Mouse (Mus musculus): ENCODE measurements around the gene Hectd4.
"Not testable (repeated sequence)": the region's sequence is repeated elsewhere in the genome, so short reads cannot be mapped to it uniquely, and the experiment has no call there.

Hectd4 gene

DNA sequence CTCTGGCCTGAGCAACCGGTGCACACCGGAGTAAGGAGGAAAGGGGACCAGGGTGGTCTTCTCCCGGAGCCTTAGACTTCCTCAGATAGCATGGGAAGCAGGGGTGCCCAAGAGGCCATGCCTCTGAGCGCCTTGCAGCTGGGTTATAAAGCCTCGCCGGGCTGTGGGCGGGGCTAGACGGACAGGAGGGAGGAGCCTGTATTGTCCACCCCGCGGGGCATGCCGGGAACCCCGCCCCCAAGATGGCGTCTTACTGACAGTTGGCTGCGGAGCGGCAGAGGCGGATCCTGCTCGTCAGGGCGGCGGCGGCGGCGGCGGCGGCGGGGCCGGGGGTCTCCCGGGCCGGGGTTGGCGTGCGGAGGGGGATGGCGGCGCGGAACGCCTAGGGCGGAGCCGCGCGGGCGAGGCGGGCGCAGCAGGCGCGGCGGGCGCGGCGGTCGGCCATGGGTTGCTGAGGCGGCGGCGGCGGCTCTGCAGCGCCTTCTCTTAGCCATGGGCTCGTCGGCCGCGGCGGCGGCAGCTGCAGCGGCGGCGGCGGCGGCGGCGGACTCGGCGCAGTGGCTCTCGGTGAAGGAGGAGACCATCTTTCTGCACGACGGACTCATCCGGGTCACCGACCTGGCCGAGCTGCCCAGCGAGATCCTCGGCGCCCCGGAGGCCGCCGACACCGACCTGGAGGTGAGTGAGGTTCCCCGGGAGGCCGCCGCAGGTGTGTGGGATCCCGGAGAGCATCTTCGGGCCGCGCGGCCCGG lies at the start of gene Hectd4:
Gene Hectd4, plus strand, starts transcription at position 240 of the 752 bp plus-strand sequence.
- in situ Hi-C loops (cut with MboI, MseI): loop anchor here (5.0 kb wide), 1 partner anchor 162 kb away; no protein-coding TSS in a partner anchor

DNA sequence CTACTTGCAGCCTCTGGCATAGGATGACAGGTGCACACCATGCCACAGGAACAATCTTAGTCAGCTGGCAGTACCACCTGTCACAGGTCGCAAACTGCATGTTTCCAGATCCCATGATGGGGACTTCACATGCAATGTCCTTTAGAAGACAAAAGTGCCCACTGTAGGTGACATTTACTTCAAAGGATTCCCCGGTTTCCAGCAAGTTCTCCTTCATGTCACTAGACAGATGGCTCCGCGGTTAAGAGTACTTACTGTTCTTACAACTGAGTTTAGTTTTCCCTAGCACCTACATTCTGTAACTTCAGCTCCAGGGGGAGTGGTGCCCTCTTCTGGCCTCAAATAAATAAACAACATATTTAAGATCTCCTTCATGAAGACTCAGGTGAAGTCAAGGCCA lies 47.2 kb upstream of the Hectd4 start:
- in situ Hi-C loops (cut with MboI, MseI): no loop called here

DNA sequence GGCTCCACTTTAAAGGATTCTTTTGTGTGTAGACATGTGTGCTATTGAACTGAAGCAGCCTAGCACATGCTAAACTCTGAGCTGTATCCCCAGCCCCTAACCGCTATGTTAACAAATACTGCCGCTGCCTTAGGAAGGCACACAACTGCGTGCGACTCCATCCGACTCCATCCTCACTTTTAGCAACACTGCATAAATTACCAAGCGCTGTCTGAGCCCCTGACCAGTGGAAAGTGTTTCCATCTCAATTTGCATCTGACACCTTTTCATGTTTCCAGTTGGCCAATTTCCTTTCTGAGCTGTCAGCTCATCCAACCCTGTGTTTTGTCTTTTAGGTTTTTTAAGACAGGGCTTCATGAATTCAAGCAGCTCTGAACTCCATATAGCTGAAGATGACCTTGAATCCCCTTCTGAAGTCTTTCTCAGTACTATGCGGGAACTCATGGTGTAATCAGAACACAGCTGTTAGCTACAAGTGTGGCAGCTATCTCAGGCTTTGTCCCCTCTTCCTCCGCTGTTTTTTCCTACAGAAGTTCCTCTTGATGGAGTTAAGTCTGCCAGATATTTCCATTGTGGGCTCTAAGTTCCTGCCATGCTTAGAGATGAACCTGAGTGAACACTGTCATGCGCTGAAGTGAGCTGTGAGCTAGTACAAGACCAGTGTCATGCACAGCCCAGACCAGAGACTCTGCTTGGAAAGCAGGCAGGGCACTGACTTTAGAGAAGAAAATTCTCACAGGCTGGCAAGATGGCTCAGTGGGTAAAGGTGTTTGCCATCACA lies 40.8 kb upstream of the Hectd4 start:
- in situ Hi-C loops (cut with MboI, MseI): no loop called here

DNA sequence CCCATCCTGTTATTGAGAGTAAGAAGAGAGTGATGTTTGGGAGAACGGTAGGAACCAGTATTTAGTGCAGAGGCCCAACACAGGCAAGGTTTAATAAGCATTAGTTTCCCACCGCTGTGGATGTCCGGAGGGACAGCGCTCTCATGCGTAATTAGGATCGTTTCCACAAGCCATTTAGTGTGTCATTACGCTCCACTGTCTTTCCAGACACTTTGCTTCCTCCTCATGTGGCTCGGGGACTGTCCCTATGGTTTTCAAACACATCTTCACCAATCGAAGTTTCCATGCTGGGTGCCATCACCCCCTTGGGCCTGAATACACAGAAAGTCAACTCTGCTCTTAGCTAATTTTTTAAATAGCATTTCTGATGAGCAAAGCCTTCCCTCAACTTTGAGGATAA lies 36.8 kb upstream of the Hectd4 start:
- in situ Hi-C loops (cut with MboI, MseI): no loop called here

DNA sequence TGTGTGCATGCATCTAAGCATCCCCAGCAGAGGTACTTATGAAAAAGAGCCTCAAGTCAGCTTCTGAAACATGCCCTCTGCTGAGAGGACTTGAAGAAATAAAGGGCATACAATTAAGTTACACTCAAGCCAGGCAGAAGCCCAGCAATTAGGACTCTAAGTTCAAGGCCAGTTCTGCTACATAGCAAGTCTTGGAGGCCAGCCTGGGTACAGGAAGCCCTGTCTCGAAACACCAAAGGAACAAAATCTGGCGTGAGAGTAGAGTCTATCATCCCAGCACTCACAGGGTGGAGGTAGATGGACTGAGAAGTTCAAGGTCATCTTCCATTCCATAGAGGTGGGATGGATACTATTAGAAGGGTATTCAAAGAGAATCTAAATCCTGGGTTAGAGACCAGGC lies 35.6 kb upstream of the Hectd4 start:
- in situ Hi-C loops (cut with MboI, MseI): no loop called here

DNA sequence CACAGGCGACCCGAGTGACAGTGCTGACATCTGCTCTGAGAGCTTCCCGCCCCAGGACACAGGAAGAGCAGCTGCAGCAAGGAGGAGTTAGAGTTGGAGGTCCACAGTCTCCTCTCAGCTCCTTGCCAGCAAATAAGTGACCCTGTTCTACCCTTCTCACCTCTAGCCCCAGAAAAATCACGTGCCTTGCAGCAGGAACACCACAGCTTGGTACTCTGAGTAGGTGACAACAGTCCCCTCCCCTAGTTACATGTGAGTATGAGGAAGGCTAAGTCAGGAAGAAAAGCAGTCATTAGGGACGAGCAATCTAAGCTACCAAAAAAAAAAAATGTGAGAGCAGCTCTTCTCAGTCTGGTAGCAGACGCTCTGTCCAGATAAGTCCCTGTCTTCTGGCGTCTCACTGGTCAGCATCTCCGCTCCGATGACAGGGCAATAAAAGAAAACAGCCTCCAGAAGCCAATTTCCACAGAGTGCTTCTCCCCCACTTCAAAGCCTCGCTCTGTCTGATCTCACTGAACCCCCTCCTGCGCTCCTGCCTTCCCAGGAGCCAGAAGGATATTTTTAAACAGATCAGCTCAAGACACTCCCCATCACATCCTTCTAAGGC lies 35.0 kb upstream of the Hectd4 start:
- in situ Hi-C loops (cut with MboI, MseI): no loop called here

DNA sequence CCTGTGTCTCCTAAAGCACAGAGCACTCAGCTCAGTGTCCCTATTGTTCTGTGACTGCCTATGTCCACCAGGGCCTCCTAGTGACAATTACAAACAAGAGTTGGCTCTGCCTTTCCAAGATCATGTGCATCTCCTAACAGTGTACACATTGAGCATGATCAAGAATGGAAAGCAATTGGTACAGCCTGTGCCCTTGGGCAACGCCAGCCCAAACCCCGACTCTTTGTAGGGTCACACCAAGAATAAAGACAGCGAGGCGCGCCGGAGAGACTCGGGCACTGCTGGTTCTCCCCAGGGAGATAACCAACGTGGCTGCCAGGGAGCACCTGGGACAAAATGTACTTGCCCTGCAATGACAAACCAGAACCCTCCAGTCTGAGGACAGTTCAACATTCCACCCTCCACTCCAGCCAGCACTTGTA lies 32.4 kb upstream of the Hectd4 start:
- in situ Hi-C loops (cut with MboI, MseI): no loop called here

DNA sequence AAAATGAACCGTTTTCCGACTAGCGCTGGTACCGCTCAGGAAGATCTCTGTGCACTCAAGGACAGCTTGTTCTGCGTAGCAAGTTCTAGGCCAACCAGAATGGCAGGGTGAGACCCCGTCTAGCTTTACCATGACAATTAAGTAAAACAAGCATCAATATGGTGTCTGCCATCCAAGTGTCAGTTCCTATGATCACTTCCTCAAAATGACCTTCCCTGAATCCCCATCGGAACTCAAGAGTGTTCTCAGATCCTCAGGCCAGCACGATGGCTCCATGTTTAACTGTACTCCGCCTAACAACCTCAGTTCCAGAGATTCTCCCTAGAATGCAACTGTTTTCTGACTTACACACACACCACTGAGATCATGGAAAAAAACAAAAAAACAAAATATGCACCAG lies 31.8 kb upstream of the Hectd4 start:
- in situ Hi-C loops (cut with MboI, MseI): no loop called here

DNA sequence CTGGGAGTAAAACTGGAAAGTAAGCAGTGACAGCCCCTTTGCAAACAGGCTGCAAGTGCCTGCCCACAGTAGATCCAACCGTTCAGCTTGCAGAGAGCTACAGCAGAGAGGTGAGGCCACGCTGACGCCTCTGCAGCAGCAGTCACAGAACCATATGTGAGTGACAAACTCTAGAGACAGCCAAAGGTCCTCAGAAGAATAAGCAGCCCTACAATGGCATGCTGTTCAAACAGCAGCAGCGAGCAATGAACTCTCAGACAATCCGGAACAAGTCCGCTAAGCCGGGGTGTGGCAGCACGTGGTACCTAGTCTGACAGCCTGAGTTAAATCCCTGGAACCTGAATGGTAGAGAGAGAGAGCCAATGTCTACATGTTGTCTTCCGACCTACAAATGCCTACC lies 30.8 kb upstream of the Hectd4 start:
- in situ Hi-C loops (cut with MboI, MseI): no loop called here

DNA sequence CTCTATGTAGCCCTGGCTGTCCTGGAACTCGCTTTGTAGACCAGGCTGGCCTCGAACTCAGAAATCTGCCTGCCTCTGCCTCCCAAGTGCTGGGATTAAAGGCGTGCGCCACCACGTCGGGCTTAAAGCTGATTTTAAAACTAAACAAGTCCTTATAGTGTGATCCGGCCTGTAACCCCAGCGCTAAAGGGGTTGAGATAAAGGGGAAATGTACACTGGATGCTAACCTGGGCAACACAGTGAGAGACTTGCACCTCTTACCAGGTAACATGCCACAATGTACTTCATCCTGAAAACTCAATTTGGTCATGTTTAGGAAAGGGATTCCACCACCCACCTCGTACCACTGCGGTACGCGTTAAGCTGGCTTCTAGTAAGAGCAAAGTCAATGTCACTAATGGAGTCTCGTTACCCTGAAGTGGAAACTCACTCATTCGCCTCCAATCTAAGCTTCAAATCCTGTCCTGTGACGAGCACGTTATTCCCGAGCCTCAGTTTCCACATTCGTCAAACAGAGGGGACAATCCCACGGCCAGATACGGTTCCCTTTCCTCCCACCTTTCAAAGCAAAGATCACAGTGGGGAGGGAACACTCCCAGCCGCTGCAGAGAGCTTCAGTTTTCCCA lies 29.7 kb upstream of the Hectd4 start:
- in situ Hi-C loops (cut with MboI, MseI): no loop called here

DNA sequence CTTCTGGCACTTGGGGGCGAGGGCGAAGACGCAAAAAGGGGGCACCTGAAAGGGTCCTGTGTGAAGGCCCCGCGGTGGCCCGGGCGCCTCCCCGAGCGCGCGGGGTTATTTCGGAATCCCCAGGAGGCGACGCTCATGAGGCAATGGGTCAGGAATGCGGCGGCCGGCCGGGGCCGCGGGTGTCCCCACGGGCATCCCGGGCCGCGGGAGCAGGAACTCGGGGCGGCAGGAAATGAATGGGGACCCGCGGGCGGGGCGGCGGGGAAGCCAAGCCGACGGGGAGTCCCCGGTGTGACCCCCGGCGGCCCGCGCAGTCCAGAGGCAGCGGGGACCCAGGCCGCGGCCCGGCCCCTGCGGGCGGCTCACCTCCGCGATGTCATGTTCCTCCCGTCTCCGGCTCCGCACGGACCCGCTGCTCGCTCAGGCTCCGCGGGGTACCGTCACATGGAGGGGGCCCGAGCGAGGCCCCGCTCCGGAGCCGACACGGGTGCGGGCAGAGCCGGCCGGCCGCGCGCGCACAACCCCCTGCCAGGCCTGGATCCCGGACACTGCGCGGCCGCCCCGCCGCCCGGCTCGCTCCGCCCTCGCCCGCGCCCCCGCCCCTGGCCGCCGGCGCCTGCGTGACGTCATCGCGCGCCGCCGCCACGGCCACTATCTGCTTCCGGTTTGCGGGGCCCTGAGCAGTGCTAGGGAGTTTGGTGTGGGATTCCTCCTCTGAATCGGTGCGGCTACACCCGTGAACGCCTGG lies 29.0 kb upstream of the Hectd4 start, which contains the start of gene Ptpn11:
Gene Ptpn11, minus strand, starts transcription at position 562 of the 748 bp plus-strand sequence.
- in situ Hi-C loops (cut with MboI, MseI): no loop called here

DNA sequence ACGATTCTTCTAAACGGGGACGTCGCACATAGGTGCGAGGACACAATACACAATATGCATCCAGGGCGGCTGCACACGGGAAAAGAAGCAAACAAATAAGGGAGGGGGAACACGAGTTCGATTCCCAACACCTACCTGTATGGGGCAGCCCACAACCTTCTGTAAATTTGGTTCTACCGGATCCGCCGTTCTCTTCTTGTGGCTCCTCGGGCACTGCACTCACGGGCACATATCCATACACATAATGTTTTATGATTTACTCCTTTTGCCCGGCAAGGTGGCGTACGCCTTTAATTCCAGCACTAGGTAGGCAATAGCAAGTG lies 28.5 kb upstream of the Hectd4 start:
- in situ Hi-C loops (cut with MboI, MseI): no loop called here

DNA sequence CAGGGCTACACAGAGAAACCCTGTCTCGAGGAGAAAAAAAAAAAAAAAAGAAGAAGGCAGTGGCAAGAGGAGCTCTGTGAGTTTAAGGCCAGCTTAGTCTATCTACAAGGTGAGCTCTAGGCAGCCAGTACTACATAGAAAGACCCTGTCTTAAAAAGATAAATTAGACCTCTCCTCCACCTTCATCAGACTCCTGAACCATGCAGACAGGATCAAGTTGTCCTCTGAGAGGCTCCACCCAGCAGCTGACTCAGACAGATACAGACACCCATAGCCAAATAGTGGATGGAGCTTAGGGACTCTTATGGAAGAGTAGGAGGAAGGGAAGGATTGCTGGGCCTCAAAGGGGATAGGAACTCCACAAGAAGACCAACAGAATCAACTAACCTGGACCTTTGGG lies 25.8 kb upstream of the Hectd4 start:
- in situ Hi-C loops (cut with MboI, MseI): no loop called here

DNA sequence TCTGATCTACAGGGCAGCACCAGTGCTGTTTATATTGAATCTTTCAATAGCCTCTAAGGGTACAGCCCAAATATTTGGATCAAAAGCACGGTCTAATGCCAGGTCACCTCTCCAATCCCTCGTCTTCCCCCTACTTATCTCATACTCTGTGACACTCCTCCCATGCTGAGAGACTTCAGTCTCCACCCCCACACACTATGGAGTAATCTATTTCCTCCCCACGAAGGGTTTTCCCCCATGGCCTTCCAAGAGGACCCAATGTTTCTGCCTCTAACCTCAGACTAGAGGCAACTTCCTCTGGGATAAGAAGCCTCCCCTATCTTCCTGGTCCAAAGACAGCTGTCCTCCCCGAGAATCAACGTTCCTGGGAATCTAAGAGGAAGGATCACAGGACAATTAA lies 23.3 kb upstream of the Hectd4 start:
- in situ Hi-C loops (cut with MboI, MseI): no loop called here

DNA sequence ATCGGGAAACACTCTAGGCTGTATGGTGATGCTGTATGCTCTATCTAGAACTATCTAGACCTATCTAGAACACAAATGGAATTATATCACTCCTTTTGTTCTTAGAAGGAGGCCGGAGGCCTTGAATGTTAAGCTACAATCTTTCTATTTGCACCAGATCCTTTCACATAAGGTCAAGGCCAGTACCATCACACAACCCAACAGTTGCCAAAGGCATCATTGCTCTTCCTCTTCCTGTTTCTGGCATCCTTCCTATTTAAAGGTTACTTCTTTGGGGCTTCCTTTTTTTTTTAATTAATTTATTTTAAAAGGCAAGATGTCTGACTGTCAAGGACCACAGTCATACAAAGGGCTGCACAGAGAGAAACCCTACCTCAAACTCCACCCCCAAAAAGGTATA lies 22.7 kb upstream of the Hectd4 start:
- in situ Hi-C loops (cut with MboI, MseI): no loop called here

DNA sequence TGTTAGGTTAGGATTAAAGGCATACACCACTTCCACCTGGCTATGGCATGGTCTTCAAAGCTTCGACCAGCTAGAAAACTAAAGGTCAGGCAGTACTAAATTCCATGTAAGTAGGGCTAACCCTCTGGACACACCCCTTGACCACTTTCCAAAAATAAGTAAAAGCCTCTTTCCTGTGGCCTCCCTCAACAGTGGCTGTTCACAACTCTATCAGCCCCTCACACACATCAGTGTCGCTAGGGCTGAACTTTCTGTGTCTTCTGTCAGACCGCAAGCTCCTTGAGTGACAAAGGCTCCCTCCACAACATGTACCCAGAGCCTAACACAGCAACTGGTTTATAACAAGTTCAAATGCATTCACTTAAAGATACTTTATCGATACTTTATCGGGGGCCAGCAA lies 21.6 kb upstream of the Hectd4 start:
- in situ Hi-C loops (cut with MboI, MseI): no loop called here

DNA sequence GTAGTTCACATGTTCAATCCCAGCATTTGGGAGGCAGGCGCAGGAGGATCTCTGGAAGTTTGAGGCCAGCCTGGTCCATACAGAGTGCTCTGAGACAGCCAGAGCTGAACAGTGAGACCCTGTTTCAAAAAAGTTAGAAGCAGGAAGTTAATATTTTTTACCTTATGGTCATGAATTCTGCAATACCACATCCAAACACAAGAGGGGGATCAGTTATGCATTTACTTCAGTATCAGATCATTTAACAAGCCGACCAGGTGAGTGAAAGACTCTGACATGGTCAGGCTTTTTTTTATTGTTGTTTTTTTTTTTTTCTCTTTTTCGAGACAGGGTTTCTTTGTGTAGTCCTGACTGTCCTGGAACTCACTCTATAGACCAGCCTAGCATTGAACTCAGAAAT lies 18.3 kb upstream of the Hectd4 start:
- in situ Hi-C loops (cut with MboI, MseI): no loop called here

DNA sequence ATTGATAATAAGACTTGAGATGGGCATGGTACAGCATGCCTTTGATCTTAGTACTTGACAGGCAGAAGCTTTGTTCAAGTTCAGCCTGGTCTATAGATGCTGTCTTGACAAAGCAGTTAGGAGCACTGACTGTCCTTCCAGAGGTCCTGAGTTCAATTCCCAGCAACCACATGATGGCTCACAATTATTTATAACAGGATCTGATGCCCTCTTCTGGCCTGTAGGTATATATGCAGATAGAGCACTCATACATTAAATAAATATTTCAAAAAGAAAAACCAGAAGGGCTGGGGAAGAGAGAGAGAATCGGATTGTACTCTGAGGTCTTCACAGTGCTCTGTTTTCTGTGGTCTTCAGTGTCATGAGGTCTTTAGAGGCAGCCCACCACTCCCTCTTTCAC lies 17.6 kb upstream of the Hectd4 start:
- in situ Hi-C loops (cut with MboI, MseI): no loop called here

DNA sequence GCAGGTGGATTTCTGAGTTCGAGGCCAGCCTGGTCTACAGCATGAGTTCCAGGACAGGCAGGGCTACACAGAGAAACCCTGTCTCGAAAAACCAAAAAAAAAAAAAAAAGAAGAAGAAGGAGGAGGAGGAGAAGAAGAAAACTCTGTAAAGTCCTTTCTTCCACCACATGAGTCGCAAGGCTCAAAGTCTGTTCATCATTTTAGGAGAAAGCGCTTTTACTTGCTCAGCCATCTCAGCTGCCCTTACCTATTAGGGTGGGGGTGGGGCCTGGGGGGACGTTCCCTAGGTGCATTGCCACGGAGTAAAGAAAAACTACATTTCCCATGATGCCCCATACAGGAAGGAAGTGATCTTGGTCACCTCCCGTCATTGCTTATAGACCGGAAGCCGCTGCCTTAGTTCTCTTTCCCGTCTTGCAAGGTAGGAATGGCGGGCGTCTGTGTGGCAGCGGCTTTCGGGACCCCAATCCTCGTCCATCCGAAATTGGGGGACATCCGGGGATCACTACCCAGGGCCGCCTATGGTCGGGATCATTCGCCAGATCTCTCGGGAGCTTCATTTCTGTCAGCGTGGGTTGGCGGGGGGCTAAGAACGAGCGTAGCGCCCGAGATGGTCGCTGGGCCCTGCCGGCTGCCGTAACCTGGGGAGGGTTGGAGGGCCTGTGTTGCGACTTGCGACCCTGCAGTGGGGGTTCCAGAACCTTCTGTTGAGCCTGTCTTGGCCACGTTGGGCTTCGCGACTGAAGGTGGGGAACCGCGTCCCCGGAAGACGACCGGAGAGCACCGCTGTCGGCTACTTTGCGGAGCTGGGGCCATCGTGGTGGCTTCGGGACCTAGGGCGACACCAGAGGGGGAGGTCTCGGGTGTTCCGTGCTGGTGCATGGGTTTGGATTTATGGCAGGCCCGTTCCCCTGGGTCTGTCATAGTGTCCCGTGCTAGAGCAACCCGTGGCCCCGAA lies 15.6 kb upstream of the Hectd4 start, which contains the start of gene Rpl6:
Gene Rpl6, plus strand, starts transcription at position 350 of the 958 bp plus-strand sequence.
- in situ Hi-C loops (cut with MboI, MseI): no loop called here

DNA sequence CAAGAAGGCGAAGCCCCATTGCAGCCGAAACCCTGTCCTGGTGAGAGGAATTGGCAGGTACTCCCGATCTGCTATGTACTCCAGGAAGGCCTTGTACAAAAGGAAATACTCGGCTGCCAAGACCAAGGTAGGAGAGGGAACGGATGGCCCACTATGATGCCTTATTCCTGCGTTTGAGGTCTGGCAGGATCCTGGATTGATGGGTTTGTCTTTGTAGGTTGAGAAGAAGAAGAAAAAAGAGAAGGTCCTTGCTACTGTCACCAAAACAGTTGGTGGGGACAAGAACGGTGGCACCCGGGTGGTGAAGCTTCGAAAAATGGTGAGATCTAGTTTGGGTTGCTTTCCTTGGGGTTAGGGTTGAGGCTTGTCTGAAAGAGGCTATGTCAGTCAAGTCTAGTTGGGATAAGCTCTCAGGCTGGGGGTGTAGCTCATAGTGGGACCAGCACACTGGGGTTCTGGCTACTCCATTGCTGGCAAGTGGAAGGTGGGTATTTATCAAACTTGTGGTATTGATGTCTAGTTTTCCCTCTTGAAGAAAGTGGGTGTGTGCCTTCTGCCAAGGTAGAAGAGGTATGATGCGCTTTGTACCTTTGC lies 14.4 kb upstream of the Hectd4 start:
- in situ Hi-C loops (cut with MboI, MseI): not testable (repeated sequence)

Data from T-helper 2 cell (primary cell).